Mouse (Mus musculus) liver, postnatal 0 days (tissue): ENCODE measurements around the gene Kmt2b.

Source experiments
- CTCF ChIP-seq: sonication (generic); IDR thresholded peaks from 2 replicates; pipeline ENCODE4 v1.5.1; 2016; ENCODE audit warnings: antibody characterized with exemption, low read depth
- EP300 ChIP-seq: IDR thresholded peaks from 2 replicates; pipeline ENCODE4 v1.6.1; 2016; ENCODE audit warnings: antibody characterized with exemption, low read depth, mild to moderate bottlenecking

DNA sequence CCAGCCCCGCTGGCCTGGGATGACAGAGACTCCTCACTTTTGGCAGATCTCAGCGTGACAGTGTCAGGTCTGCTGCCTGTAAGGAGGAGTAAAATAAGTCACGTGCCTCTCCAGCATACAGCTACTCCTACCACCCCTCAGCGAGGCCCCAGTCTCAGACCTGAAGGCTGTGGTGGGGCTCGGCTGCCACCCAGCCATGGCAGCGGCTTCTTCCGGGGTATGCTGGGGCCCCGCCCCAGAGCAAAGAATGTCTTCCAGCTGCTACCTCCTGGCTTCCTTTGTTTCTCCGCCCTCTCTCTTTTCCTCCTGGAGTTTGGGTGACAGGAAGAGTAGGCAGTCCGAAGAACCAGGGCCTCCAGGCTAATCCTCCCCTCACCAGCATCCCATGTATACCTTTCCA is 62.6 kb downstream of the Kmt2b start:
- TF ChIP-seq EP300, result no peak
- TF ChIP-seq CTCF, result no peak
